Mouse (Mus musculus) heart, adult 2 months (tissue): ENCODE measurements at regions not wholly inside any gene's neighbourhood (a gene's known extent, or its start where the extent isn't known, plus 50 kb on each side); places are given as distances from the start of the nearest gene placed in this dataset.

Experiments used
- CTCF ChIP-seq: fragments of 200-600 bp; IDR thresholded peaks from 2 replicates; pipeline ENCODE4 v1.8.1; 2022; ENCODE audit warnings: antibody characterized with exemption, mild to moderate bottlenecking, moderate library complexity
- EP300 ChIP-seq: fragments of 200-500 bp; IDR thresholded peaks from 2 replicates; pipeline ENCODE4 v1.6.1; 2011; ENCODE audit warnings: low read depth, low read length, control low read depth; ENCODE audit not compliant: insufficient read depth

DNA sequence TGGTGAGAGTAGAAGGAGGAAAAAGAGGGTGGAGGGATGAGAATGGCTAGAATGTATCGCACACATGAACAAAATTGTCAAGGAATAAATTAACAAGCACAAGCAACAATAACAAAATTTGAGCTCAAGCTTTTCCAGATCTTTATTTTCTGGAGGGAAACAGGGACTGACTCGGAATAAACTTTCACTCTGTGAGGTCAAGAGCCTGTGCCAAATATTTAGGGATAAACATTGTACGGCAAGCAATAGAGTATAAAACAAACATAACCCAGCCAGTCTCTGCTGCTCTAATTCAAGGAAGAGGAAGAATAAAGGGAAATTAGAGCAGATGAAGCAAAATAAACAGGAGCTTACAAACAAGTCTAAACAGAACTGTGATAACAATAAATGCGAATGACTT, 78.3 kb downstream of the Gm13691 start:
- TF ChIP-seq CTCF, result no peak
- TF ChIP-seq EP300, result no peak
